Mouse (Mus musculus) ovary, postnatal 36 days (tissue): ENCODE measurements around the gene Spint5.

Experiments
- DNase-seq: peaks from one replicate; pipeline ENCODE4 v3.0.0; 2022; ENCODE audit warnings: low spot score, mixed read lengths

The Spint5 gene

DNA sequence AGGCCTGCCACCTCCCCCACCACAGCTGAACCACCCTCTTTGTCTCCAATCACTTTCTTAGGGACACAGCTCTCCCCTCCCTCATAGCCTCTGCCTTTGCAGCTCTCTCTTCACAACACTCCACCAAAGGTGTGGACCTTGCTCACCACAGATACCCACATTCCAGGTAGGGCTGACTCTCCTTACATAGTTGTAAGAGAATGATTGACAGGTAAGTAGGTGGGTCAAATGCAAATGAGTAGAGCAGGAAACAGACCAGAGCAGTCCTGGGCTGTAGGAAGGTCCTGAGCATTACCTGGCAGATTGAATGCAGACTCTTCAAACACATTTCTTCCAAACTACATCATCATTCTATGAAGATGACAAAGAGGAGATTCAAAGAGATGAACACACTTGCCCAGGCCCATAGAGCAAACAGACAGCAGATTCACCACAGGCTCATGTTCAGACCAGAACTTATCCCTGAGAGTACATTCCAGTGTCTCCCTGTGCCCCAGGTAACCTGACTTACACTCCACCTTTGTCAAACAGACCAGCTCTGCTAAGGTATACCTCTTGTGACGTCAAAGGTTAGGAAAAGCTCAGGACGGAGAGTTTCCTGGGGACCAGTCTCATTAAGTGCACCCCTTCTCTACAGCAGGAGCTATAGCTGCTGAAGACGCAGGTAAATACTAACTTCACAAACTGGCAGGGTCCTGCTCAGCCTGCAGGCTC is 22.4 kb downstream of the Spint5 start:
- DNase-seq, result no peak

DNA sequence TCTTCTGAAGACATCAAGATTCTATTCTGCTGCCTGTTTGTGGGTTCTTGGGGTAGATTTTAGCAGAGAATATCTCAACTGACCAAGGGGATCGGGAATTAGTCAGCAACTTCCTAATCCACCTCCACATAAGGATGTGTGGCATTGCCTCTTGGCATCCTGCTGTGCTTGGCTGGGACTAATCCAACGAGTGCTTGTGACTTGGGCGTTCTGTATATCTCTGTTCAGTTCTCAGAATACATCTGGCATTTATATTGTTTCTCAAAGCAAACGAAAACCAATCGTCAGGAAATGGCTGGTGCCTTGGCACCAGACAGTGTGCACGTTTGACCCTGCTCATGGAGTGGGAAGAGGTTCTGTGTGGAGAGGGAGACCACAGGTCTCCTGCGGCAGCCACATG is 24.8 kb downstream of the Spint5 start:
- DNase-seq, result no peak

DNA sequence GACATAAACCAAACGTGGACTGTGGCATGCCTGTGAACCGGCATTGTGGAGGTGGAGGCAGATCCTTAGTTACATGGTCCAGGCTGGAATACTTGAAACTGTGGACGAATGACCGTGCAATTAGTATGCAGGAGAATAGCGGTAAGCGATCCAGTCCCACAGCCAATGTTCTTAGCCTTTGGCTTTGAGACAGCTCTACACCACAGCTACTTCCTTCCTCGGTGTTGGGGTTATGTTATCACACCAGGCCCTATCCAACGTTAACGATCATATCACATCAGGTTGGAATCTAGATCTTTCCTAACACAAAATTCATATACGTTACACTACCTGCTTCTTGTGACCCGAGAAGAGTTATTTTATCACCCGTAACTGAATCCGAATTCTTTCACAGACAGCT is 29.9 kb downstream of the Spint5 start:
- DNase-seq, result no peak

DNA sequence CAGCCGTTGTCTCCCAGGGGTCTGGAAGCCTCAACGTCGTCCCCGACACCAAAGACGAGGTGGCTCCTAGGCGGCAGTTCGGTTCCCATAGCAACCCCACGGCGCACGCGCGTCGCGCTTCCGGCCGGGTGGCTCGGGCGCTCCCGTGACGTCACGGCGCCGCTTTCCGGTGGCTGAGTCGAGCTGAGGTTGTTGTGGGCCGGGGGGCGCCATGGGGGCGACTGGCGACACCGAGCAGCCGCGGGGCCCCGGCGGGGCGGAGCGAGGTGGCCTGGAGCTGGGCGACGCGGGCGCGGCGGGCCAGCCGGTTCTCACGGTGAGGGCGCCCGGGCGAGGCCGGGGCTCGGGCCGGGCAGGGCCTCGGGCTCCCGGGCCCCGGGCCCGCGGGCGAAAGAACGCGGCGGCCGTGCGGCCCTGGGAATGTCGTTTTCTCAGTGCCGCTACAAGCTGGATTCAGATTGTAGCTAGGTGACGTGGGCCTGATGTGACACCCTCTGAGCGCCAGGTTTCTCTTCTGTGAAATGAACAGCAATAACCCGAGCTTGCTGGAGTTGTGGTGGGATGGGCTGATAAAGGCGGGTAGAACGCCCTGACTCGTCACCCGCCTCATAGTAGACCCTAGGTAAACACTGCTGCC is 30.9 kb downstream of the Spint5 start, which contains the start of the genes Wfdc3 and Dnttip1:
Gene Wfdc3 (minus strand): TSS at position 89 of the 637 bp plus-strand sequence.
Gene Dnttip1 (plus strand): TSS at position 141 of the 637 bp plus-strand sequence.
- DNase-seq, result peak; percentile 93

DNA sequence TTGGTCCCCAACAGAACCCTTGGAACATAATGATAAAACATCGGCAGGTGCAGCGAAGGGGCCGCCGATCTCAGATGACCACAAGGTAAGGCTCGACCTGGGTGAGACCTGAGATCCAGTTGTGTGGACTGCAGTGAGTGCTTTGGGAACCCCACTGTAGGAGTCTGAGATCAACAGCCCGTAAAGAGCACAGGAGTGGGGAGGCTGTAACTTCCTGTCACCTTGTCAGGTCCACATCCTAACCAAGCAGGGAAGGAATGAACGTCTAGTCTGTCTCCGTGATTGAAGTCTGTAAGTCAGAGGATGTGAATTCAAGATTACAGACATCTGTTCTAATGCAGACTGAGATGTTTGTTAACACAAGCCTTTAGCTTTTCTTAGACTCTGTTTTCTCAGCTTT is 31.6 kb downstream of the Spint5 start:
- DNase-seq, result no peak

DNA sequence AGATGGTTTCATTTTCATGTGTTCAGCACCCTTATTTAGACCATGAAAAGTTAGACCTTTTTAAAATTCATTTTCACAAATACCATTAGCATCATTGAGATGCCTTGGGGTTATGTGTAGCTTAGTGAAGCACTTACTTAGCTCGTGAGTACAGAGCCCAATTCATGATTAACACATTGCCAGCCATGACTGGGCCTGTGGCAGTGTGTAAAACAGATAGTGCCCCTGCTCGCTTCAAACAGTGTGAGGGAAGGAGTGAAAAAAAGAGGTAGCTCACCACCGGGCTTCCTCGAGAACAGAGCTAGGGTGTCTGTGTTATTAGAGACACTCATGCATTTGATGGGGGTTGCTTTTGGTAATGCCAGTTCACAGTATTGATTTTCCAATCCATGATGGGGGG is 33.1 kb downstream of the Spint5 start:
- no peak for DNase-seq

DNA sequence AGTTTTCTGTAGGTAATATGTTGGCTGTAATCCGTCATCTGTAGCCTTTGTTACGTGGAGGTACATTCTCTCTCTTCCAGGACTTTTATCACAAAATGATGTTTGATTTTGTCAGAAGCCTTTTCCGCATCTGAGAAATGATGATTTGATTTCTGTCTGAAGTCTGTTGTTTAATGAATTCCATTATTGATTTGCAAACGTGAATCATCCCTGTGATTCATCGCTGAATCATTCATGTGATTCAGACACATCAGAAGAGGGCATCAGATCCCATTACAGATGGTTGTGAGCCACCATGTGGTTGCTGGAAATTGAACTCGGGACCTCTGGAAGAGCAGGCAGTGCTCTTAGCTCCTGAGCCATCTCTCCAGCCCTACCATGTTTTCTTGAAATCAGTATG is 33.9 kb downstream of the Spint5 start:
- DNase-seq, result no peak

DNA sequence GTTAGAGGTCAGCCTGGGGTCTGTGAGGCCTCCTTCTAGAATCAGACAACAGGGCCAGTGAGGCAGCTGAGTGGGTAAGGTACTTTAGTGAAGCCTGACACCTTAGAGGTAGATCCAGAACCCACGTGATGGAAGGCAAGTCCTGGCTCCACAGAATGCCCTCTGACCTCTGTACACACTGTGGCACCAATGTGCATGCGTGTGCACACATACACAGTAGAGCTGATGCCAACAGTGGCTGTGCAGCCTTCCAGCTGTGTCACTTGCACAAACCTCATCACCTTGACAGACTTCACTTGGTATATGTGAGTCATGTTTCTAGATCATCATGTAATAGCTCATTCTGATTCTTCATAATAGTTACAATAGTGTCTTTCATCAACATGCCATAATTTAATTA is 37.3 kb downstream of the Spint5 start:
- DNase-seq, result no peak

DNA sequence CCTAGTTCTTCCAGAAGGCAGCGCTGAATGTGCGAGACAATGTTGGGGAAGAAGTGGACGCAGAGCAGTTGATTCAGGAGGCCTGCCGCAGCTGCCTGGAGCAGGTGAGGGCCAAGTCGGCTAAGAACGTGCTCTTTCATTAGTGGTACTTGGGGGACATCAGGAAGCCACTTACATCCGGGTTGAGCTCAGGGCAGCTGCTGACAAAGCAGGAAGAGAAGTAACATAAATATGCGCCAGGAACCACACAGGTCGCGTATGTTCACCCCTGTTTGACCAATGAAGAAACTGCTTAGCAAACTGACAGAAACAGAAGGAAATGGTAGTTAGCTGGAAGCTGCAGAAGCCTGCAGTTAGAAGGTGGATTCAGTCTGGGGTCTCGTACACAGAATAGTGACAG is 39.0 kb downstream of the Spint5 start:
- DNase-seq, result no peak

DNA sequence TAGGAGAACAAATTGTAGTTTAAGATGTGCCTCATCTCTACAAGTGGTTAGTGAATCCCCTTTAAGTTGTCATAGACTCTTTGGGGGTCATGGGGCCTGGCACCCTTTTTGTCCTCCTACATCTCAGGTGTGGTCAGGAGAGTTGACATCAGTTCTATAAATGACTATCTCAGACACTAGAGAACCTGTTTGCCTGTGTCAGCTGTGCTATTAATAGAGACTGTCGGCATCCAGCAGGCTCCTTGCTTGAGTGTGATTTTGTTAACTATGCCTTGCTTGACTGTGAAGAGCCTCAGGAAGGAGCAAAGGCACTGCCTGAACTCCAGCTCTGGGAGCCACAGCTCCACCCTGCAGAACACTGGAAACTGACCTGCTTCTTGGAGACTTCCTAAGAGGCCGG is 39.7 kb downstream of the Spint5 start:
- DNase-seq, result no peak

DNA sequence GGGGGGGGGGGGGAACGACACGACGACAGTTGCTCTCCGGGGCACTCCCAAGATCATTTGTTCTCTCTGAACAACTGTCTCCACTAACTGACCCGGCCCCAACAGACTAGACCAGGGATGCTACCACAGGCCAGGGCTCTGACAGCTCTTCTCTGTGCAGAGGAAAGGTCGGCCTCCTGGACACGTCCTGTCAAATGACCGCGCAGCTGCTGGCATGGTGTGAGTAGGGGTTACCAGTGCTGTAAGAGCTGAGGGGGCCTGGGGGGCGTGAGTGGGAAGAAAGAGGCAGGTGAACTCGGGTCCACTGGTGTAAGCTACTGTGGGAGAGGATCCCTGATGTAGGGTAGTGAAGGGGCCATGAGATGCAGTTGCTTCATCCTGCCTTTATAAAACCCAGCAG is 42.7 kb downstream of the Spint5 start:
- DNase-seq, result no peak

DNA sequence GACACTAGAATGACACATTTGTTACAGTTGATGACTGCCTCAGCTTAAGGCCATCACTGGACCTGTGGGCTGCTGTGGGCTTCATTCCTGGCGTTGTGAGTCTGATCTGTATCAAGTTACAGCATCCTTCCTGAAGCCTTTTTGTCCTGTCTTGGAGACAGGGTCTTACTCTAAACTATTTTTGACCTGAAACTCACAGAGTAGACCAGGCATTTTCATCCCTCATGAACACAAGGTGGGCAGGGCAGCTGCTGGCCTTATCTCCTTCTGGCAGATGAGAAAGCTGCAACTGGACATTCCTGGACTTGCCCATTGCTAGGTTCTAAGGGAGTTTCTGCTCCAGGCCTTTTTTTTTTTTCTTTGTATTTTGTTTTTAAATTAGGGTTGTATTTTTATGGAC is 43.6 kb downstream of the Spint5 start:
- no peak for DNase-seq

DNA sequence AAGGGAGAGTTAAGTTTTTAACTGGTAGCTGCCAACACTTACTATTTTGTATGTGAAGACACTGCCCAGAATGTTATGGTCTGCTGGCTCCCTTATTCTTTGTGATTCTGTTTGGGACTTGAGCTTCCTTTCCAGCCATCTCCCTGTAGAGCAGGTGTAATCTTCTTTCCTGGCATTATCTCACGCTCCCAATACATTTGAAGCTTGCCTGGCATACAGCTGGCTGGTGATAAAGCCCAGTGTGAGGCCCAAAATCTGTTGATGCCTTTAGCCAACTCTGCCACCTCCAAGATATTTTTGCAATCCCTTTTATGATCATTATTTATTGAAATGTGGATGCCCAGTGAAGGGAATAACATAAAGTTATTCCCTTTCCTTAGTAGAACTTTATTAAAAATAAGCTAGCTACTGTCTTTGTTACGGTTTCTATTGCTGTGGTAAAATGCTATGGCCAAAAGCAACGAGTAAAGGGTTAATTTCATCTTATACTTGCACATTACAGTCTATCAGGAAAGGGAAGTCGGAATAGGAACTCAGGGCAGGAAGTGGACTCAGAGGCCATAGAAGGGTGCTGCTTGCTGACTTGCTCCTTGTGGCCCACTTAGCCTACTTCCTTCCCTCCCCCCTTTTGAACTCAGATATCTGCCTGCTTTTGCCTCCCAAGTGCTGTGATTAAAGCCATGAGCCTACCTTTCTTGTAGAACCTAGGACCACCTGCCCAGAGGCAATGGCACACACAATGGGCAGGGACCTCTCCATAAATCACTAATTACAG is 45.1 kb downstream of the Spint5 start:
- no peak for DNase-seq

DNA sequence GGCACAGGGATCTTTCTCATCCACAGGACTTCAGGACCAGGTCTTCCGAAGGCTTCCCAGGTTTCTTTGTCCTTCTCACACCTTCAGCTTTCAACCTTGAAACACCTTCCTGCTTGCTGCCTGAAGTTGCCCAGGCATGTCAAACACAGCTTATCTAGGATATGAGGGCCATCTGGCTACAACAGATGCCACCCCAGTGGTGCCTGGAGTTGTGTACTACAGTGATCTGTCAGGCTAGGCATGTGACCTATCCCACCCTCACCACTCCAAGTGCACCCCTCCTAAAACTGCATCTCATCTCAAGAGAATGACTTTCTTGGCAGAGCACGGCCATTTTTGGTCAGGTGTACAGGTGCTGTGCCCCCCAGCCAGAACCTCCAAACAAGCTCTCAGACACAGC is 46.4 kb downstream of the Spint5 start:
- DNase-seq, result no peak

DNA sequence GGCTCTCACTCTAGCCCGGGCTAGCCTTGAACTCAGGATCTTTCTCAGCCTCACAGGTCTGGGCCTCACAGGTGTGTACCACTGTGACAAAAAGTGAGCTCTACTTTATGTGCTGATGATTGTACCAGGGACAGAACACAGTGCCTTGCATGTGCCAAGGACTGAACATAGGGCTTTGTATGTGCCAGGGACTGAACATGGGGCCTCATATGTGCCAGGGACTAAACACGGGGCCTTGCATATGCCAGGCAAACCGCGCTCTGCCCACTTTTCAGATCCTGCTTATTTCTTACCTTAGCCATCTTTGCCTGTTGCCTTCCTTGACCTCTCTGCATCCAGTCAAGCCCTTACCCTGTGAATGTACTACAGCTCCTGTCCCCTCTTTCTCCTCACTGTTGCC is 46.9 kb downstream of the Spint5 start:
- DNase-seq, result no peak

DNA sequence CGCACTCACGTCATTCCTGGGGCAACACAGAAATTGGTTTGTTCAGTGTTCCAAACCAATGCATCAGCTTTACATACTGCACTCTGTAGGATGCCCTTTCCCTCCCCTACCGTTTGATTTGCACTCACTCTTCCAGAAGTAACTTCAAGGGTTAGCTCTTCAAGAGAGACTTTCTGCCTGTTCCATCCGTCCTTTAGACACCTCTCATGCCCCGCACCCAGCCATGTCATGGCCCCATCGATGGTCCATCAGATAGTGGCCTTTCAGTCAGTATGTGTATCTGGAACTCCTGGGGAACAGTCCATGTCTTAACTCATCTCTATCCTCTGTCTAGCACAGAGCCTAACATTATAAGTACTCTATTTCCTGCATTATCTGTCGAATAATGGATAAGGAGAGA is 47.5 kb downstream of the Spint5 start:
- DNase-seq, result no peak

DNA sequence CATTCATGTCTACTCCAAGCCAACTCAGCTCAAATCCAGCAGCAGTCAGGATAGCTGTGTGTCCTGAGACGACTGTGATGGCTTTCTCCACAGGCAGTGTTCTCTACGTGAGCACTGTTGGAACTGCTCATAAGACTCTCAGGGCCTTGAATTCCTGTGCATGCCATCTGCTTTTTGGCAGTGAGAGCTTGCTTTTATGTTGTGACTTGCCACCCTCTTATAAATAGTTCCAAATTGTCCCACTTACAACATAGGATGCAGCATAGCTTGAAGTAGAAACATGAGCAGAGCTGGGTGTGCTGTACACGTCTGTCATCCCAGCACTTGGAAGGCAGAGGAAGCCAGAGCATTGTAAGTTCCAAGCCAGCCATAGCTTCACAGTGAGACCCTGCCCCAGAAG is 50.7 kb downstream of the Spint5 start:
- no peak for DNase-seq
